Mouse (Mus musculus): ENCODE results near the gene Ociad2. TPM values are rescaled to one million over a fixed set of nuclear protein-coding genes. Genes with fewer than 3 reads are reported as not detected.
A peak's percentile ranks its signal among the peaks of the same experiment; 100 is the strongest.

Gene Ociad2
- polyA plus RNA-seq, 1 experiment from 2014 or later, result 23.0 TPM

GRCm38 (mm10) chr5:73295916-73296315, 44.9 kb downstream of the Ociad2 start:
- Histone ChIP-seq H3K27me3 (no peaks in the 10 kb centered on the region), H3K9me3 (replicated peaks) (no peaks in the 10 kb centered on the region), H3K4me2 (no peak overlapping the region), H3K4me3 (no peak overlapping the region), H3K36me3 (peaks cover 38% of the 10 kb centered on the region), H3K4me1 (replicated peaks) (peaks cover 18% of the 10 kb centered on the region), H3K9ac (no peak overlapping the region), H3K27ac (no peak overlapping the region)
- WGBS, result 91% methylated on average over 4 of the region's 4 CpGs
- ATAC-seq (replicated peaks; ENCODE audit: insufficient number of reproducible peaks, insufficient read depth, low FRiP score, low read depth), result no peak

GRCm38 (mm10) chr5:73295016-73295415, 45.8 kb downstream of the Ociad2 start:
- H3K4me2 ChIP-seq, result no peak overlapping the region
- WGBS, result 98% methylated on average over 7 of the region's 7 CpGs
- no peak overlapping the region for H3K9ac ChIP-seq
- peaks cover 18% of the 10 kb centered on the region for H3K4me1 ChIP-seq (replicated peaks)
- H3K27me3 ChIP-seq, result no peaks in the 10 kb centered on the region
- ATAC-seq (replicated peaks; ENCODE audit: insufficient number of reproducible peaks, insufficient read depth, low FRiP score, low read depth), result no peak
- no peak overlapping the region for H3K27ac ChIP-seq
- H3K9me3 ChIP-seq (replicated peaks), result no peaks in the 10 kb centered on the region
- H3K36me3 ChIP-seq, result peaks cover 29% of the 10 kb centered on the region
- no peak overlapping the region for H3K4me3 ChIP-seq

GRCm38 (mm10) chr5:73293458-73293827, 47.4 kb downstream of the Ociad2 start:
- Histone ChIP-seq H3K36me3 (peaks cover 25% of the 10 kb centered on the region), H3K9me3 (replicated peaks) (no peaks in the 10 kb centered on the region), H3K9ac (peak overlapping the region; percentile 95), H3K27ac (peak overlapping the region; percentile 95), H3K4me2 (peak overlapping the region; percentile 69), H3K4me3 (peak overlapping the region; percentile 87), H3K4me1 (replicated peaks) (peaks cover 18% of the 10 kb centered on the region), H3K27me3 (no peaks in the 10 kb centered on the region)
- 10% methylated on average over 8 of the region's 8 CpGs for WGBS
- no peak for ATAC-seq (replicated peaks; ENCODE audit: insufficient number of reproducible peaks, insufficient read depth, low FRiP score, low read depth)

- peaks cover 15% of the 10 kb centered on the region for H3K4me1 ChIP-seq (replicated peaks)
- H3K9me3 ChIP-seq (replicated peaks), result no peaks in the 10 kb centered on the region
- peaks cover 19% of the 10 kb centered on the region for H3K36me3 ChIP-seq
- H3K27me3 ChIP-seq, result no peaks in the 10 kb centered on the region
- peak within 1 kb of the TSS; percentile 95 for H3K9ac ChIP-seq
- ATAC-seq (replicated peaks; ENCODE audit: insufficient number of reproducible peaks, insufficient read depth, low FRiP score, low read depth), result peak; percentile 99
- H3K4me3 ChIP-seq, result peak within 1 kb of the TSS; percentile 87
- WGBS, result under 1% methylated on average over 57 of the region's 58 CpGs
- H3K27ac ChIP-seq, result peak within 1 kb of the TSS; percentile 95
- peak within 1 kb of the TSS; percentile 69 for H3K4me2 ChIP-seq
Measured at GRCm38 (mm10) chr5:73292502-73293457, 48.0 kb downstream of the Ociad2 start, which contains the start of gene Ociad1. Ociad1 (plus strand) TSS chr5:73292784.

GRCm38 (mm10) chr5:73289900-73290299, 50.9 kb downstream of the Ociad2 start:
- WGBS, result 57% methylated on average over 2 of the region's 2 CpGs
- Histone ChIP-seq H3K27ac (no peak overlapping the region), H3K4me2 (no peak overlapping the region), H3K4me3 (no peak overlapping the region), H3K36me3 (peaks cover 2% of the 10 kb centered on the region), H3K4me1 (replicated peaks) (peaks cover 5% of the 10 kb centered on the region), H3K9ac (no peak overlapping the region), H3K27me3 (no peaks in the 10 kb centered on the region), H3K9me3 (replicated peaks) (no peaks in the 10 kb centered on the region)
- ATAC-seq (replicated peaks; ENCODE audit: insufficient number of reproducible peaks, insufficient read depth, low FRiP score, low read depth), result no peak

GRCm38 (mm10) chr5:73286603-73287002, 54.2 kb downstream of the Ociad2 start:
- Histone ChIP-seq H3K4me2 (no peak overlapping the region), H3K4me3 (no peak overlapping the region), H3K9me3 (replicated peaks) (no peaks in the 10 kb centered on the region), H3K9ac (no peak overlapping the region), H3K27me3 (no peaks in the 10 kb centered on the region), H3K4me1 (replicated peaks) (no peaks in the 10 kb centered on the region), H3K36me3 (no peaks in the 10 kb centered on the region), H3K27ac (no peak overlapping the region)
- no peak for ATAC-seq (replicated peaks; ENCODE audit: insufficient number of reproducible peaks, insufficient read depth, low FRiP score, low read depth)
- 67% methylated on average over 5 of the region's 5 CpGs for WGBS

- H3K9me3 ChIP-seq (replicated peaks), result no peaks in the 10 kb centered on the region
- H3K36me3 ChIP-seq, result no peaks in the 10 kb centered on the region
- peaks cover 1% of the 10 kb centered on the region; the same call in 1 of the 2 replicates for H3K4me1 ChIP-seq (replicated peaks)
- H3K27ac ChIP-seq, result no peak overlapping the region
- H3K9ac ChIP-seq, result no peak overlapping the region
- no peak overlapping the region for H3K4me3 ChIP-seq
- no peak overlapping the region for H3K4me2 ChIP-seq
- no peak for ATAC-seq (replicated peaks; ENCODE audit: insufficient number of reproducible peaks, insufficient read depth, low FRiP score, low read depth)
- WGBS, result 79% methylated on average over 3 of the region's 3 CpGs
- no peaks in the 10 kb centered on the region for H3K27me3 ChIP-seq
Measured at GRCm38 (mm10) chr5:73285470-73285978, 55.3 kb downstream of the Ociad2 start.

GRCm38 (mm10) chr5:73284046-73284445, 56.8 kb downstream of the Ociad2 start:
- H3K27me3 ChIP-seq, result no peaks in the 10 kb centered on the region
- no peak overlapping the region for H3K4me3 ChIP-seq
- H3K4me2 ChIP-seq, result no peak overlapping the region
- H3K9ac ChIP-seq, result no peak overlapping the region
- ATAC-seq (replicated peaks; ENCODE audit: insufficient number of reproducible peaks, insufficient read depth, low FRiP score, low read depth), result no peak
- no peaks in the 10 kb centered on the region for H3K36me3 ChIP-seq
- H3K4me1 ChIP-seq (replicated peaks), result peaks cover 12% of the 10 kb centered on the region
- H3K27ac ChIP-seq, result no peak overlapping the region
- no peaks in the 10 kb centered on the region for H3K9me3 ChIP-seq (replicated peaks)

GRCm38 (mm10) chr5:73280567-73280850, 60.3 kb downstream of the Ociad2 start:
- H3K27ac ChIP-seq, result peak overlapping the region; percentile 69
- no peaks in the 10 kb centered on the region for H3K27me3 ChIP-seq
- WGBS, result 61% methylated on average over 4 of the region's 4 CpGs
- H3K4me1 ChIP-seq (replicated peaks), result peaks cover 18% of the 10 kb centered on the region
- H3K4me2 ChIP-seq, result no peak overlapping the region
- no peak overlapping the region for H3K9ac ChIP-seq
- no peaks in the 10 kb centered on the region for H3K9me3 ChIP-seq (replicated peaks)
- H3K36me3 ChIP-seq, result no peaks in the 10 kb centered on the region
- no peak overlapping the region for H3K4me3 ChIP-seq
- ATAC-seq (replicated peaks; ENCODE audit: insufficient number of reproducible peaks, insufficient read depth, low FRiP score, low read depth), result no peak

DNA sequence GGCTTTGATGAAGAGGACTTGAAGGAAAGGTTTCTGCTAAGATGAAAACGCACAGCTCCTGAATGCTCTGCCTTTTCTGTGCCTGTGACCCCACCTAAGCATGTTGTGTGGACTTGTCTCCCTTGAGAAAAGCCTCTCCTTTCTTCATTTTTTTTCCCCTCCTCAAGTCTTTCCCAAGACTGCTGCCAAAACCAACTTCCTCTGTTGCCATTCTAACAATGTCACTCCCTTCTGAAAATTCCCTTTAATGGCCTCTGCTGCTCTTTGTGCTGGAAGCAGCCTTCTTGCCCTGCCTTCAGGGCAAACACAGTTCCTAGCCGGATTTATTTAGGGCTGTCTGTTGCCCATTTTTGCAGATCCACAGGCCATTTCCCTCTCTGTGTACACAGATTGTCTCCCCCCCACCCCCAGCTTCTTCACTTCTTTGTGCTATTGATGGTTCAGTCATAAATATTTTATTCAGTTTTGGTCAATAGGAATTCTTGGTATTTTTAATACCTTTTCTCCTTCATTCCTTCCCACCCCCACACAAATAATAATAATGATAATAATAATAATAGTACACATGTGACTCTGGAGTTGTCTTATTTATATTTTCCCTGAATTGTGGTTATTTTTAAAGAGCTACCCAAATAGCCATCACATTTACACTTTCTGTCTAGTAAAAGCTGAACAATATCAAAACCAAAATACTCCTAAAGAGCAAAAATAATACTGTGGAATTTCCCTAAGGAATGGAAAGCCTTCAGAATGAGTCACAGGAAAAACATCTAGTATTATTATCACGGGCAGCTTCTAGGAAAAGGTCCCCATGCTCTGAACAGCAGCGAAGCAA, 60.9 kb downstream of the Ociad2 start:
- no peaks in the 10 kb centered on the region for H3K27me3 ChIP-seq
- 0 out of 2 replicates have a peak, but pooled peaks have one; percentile 18 for ATAC-seq (replicated peaks; ENCODE audit: insufficient number of reproducible peaks, insufficient read depth, low FRiP score, low read depth)
- no peak overlapping the region for H3K4me3 ChIP-seq
- no peak overlapping the region for H3K9ac ChIP-seq
- peaks cover 18% of the 10 kb centered on the region for H3K4me1 ChIP-seq (replicated peaks)
- peak overlapping the region; percentile 73 for H3K27ac ChIP-seq
- WGBS, result 37% methylated on average over 4 of the region's 4 CpGs
- no peaks in the 10 kb centered on the region for H3K36me3 ChIP-seq
- 0 out of 2 replicates have a peak overlapping the region, but pooled peaks have one; percentile 6 for H3K4me2 ChIP-seq
- H3K9me3 ChIP-seq (replicated peaks), result no peaks in the 10 kb centered on the region

DNA sequence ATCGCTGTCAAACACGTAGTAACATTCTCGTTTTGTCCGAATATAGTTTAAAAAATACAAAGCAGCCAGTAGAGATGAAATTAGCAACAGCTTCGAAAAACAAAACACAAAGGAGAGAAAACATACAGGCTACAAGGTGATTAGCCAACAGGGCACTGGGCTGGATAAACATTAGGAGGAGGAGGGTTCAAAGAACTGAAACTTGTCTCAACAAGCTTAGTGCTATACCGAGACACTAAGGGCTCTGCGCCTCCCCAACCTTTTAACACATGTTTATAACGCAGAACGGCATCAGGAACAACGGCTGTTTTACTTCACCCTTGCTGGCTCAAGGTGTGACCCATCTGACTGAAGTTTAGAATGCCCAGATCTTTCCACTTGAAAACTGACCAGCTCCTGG, 61.6 kb downstream of the Ociad2 start:
- no peaks in the 10 kb centered on the region for H3K36me3 ChIP-seq
- no peaks in the 10 kb centered on the region for H3K27me3 ChIP-seq
- peak overlapping the region; percentile 73 for H3K27ac ChIP-seq
- no peak overlapping the region for H3K9ac ChIP-seq
- peaks cover 18% of the 10 kb centered on the region for H3K4me1 ChIP-seq (replicated peaks)
- no peak overlapping the region for H3K4me3 ChIP-seq
- no peaks in the 10 kb centered on the region for H3K9me3 ChIP-seq (replicated peaks)
- 44% methylated on average over 10 of the region's 10 CpGs for WGBS
- no peak for ATAC-seq (replicated peaks; ENCODE audit: insufficient number of reproducible peaks, insufficient read depth, low FRiP score, low read depth)
- H3K4me2 ChIP-seq, result 0 out of 2 replicates have a peak overlapping the region, but pooled peaks have one; percentile 6

Data from heart, embryonic 15.5 days (tissue).